Mouse (Mus musculus): ENCODE results near the gene Zfp85. TPM values are rescaled to one million over a fixed set of nuclear protein-coding genes. Genes with fewer than 3 reads are reported as not detected.

Gene Zfp85
- under 1 TPM; 0.04 to 0.86 TPM for polyA plus RNA-seq (2012; fragmentation: generic; extraction: Trizol)

DNA sequence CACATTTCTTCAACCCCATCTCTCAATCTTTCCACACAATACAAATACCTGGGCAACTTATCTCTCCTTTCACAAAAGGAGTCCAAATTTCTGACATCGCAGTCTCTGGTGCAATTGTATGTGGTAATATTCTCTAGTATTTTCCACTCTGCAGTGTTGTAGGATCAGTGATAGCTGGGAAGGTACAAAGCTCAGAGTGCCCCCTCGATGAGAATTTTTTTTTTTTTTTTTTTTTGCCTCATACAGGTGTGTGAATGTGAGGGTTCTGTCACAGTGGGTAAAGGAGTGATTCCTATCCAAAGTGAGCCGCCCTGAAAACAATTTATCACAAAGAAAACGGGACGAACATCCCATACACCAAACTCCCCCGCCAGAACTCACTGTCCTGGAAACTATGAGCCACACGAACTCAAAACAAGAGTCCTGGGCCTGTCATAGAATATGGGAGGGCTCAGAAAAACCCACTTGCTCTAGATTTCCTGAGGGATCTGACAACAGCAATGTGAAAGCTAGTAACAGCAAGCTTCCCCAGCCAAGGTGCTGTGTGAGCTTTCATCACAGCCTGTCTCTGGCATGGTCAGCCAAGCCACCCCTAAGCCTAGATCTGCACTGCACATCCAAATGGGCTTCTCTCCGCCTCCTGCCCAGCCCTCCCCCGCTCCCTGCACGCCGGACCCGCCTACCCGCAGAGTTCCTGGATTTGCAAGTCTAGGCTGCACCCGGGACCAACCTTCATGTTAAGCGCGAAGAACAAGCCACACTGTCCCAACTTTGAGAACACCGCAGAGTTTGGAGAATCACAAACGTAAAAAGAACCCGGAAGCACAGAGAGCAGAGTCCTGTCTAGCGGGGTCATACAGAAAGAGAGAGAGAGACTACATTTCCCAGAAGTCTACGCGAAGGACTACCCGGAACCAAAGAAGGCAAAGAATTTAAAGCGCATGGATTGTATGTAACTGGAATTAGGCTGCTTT lies at the start of gene Zfp85:
Gene Zfp85 (minus strand): TSS at position 896 of the 974 bp plus-strand sequence.

DNA sequence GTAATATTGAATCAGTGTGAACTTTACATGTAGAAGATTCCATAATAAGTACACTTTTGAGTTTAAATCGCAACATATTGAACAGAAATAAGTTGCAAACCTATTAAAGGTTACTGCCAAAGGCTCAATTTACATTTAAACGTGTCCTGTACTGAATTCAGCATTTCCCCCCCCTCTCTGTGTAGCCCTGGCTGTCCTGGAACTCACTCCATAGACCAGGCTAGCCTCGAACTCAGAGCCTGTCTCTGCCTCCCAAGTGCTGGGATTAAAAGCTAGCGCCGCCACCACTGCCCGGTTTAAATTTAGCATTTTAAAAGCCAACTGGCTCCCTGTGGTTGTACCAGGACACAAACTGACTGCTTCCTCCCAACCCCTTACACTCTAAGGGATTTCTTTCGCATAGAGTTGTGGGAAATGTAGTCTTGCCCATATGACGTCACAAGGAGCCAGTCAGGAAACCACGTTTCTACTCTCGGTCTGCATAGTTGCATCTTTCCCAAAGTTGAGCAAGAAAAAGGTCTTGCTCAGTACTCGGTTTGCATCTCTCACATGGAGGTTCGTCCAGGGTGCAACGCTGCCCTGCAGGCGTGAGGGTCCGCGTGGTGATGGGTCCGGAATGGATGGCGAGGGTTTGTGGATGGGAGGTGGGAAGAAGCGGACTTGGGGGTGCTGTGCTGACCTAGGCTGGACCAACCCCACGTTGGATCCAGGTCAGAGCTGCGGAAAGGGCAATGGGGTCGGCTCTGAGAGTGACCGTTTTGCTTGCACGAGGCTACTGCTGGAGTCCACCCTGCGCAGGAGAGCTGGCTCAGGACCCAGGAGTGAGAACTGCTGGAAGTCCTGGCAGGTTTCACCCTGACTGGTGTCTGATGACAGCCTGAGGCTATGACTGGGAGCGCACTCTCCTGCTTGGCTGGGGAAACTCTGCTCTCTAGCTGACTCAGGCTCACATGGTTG lies 24.5 kb upstream of the Zfp85 start, which contains the start of gene Zfp493:
Gene Zfp493 (plus strand): TSS at position 429 of the 957 bp plus-strand sequence.

DNA sequence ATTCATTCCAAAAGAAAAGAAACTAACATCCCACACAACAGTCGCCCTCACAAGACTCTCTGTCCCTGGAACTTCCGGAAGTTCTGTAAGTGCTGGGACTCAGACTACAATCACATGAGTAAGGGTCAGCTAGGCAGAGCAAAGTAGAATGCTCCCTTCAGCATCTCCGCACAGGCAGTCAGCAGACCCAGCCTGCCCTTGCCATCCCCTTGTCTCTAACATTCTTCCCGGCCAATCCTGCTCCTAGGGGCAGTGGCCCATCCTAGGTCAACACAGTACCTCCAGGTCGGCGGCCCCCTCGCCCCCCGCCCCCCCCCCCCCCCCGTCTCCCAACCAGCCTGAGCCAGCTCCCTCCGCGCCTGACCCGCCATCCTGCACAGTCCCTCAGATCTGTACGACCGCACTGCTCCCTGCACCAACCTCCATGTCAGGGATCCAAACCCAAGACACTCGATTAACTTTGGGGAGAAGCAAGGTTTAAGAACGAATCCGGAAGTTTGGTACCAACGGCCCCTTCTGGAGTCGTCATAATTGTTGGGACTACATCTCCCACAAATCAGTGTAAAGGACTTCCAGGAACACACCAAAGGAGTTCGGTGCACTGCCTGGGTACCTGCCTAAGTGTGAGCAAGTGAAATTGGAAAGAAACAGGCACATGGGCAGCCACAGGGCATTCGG lies 26.2 kb downstream of the Zfp85 start, which contains the start of gene Zfp65:
Gene Zfp65 (minus strand): TSS at position 533 of the 678 bp plus-strand sequence.

Other genes with a start within 250 kb of the Zfp85 start
- gene Gm26965, start 229.1 kb downstream of the Zfp85 start, polyA plus RNA-seq (2012; fragmentation: generic; extraction: Trizol), result not detected
- 10 to 100 TPM; 13.1 to 51.3 TPM for gene Zfp87, start 229.1 kb downstream of the Zfp85 start, polyA plus RNA-seq (2012; fragmentation: generic; extraction: Trizol)
- under 1 TPM; 0.07 to 0.77 TPM for gene Zfp748, start 201.4 kb downstream of the Zfp85 start, polyA plus RNA-seq (2012; fragmentation: generic; extraction: Trizol)
- under 1 TPM; 0.02 to 0.58 TPM for gene Zfp729b, start 145.5 kb downstream of the Zfp85 start, polyA plus RNA-seq (2012; fragmentation: generic; extraction: Trizol)
- gene Gm49345, start 117.5 kb downstream of the Zfp85 start, polyA plus RNA-seq (2012; fragmentation: generic; extraction: Trizol), result under 1 TPM in 1 of 2 experiments, not detected in 1; 0.17 TPM
- gene Zfp729a, start 117.4 kb downstream of the Zfp85 start, polyA plus RNA-seq (2012; fragmentation: generic; extraction: Trizol), result 1 to 10 TPM in 1 of 2 experiments, under 1 TPM in 1; 0.16 to 1.4 TPM
- under 1 TPM; 0.04 to 0.78 TPM for gene Zfp738, start 68.2 kb downstream of the Zfp85 start, polyA plus RNA-seq (2012; fragmentation: generic; extraction: Trizol)
- gene Zfp65, start 26.1 kb downstream of the Zfp85 start, polyA plus RNA-seq (2012; fragmentation: generic; extraction: Trizol), result under 1 TPM; 0.07 to 0.89 TPM
- under 1 TPM in 1 of 2 experiments, not detected in 1; 0.20 TPM for gene Zfp493, start 24.5 kb upstream of the Zfp85 start, polyA plus RNA-seq (2012; fragmentation: generic; extraction: Trizol)
- under 1 TPM in 1 of 2 experiments, not detected in 1; 0.48 TPM for gene Zfp273, start 58.5 kb upstream of the Zfp85 start, polyA plus RNA-seq (2012; fragmentation: generic; extraction: Trizol)
- gene Gm10037, start 75.9 kb upstream of the Zfp85 start, polyA plus RNA-seq (2012; fragmentation: generic; extraction: Trizol), result under 1 TPM in 1 of 2 experiments, not detected in 1; 0.15 TPM
- not detected for gene BC048507, start 108.1 kb upstream of the Zfp85 start, polyA plus RNA-seq (2012; fragmentation: generic; extraction: Trizol)

Measured in C3H10T1/2 (cell line).